Mouse (Mus musculus) spleen, postnatal 36 days (tissue): ENCODE data around the gene Foxo3.

Experiments
- DNase-seq, 2 experiments: peaks; one replicate each; pipeline ENCODE4 v3.0.0; 2022; ENCODE audit warnings: low spot score in 2 of 2, mixed read lengths in 1 of 2

The Foxo3 gene

GRCm38 (mm10) chr10:42186941-42187401 is 89.6 kb downstream of the Foxo3 start:
- no peak for DNase-seq

- DNase-seq: no peak
These were observed 96.2 kb downstream of the Foxo3 start for GRCm38 (mm10) chr10:42180333-42180732.

GRCm38 (mm10) chr10:42178751-42179150 is 97.8 kb downstream of the Foxo3 start:
- DNase-seq: no peak

- no peak for DNase-seq
These were observed 98.5 kb downstream of the Foxo3 start for GRCm38 (mm10) chr10:42177771-42178674.

GRCm38 (mm10) chr10:42174283-42174682 is 102.3 kb downstream of the Foxo3 start:
- no peak for DNase-seq

- no peak for DNase-seq
These were observed 102.7 kb downstream of the Foxo3 start for GRCm38 (mm10) chr10:42173839-42174238.

GRCm38 (mm10) chr10:42170889-42171347 is 105.6 kb downstream of the Foxo3 start:
- no peak for DNase-seq

- no peak for DNase-seq
These were observed 106.4 kb downstream of the Foxo3 start for GRCm38 (mm10) chr10:42170201-42170600.

- DNase-seq: no peak
These were observed 121.8 kb downstream of the Foxo3 start for GRCm38 (mm10) chr10:42154727-42155126.

GRCm38 (mm10) chr10:42152426-42153205 is 123.9 kb downstream of the Foxo3 start:
- no peak for DNase-seq

GRCm38 (mm10) chr10:42149767-42150166 is 126.8 kb downstream of the Foxo3 start:
- no peak for DNase-seq

GRCm38 (mm10) chr10:42148326-42148725 is 128.2 kb downstream of the Foxo3 start:
- DNase-seq: no peak

GRCm38 (mm10) chr10:42145221-42145620 is 131.3 kb downstream of the Foxo3 start:
- DNase-seq: no peak

GRCm38 (mm10) chr10:42144788-42145187 is 131.8 kb downstream of the Foxo3 start:
- DNase-seq: no peak

GRCm38 (mm10) chr10:42144176-42144575 is 132.4 kb downstream of the Foxo3 start:
- DNase-seq: no peak

GRCm38 (mm10) chr10:42142791-42143190 is 133.8 kb downstream of the Foxo3 start:
- DNase-seq: no peak

- DNase-seq: no peak
These were observed 134.5 kb downstream of the Foxo3 start for GRCm38 (mm10) chr10:42142081-42142480.

- DNase-seq: no peak
These were observed 136.8 kb downstream of the Foxo3 start for GRCm38 (mm10) chr10:42139749-42140148.

GRCm38 (mm10) chr10:42134759-42135702 is 141.5 kb downstream of the Foxo3 start:
- no peak for DNase-seq
